Mouse (Mus musculus) hindbrain, embryonic 11.5 days (tissue): ENCODE results near the gene Ace. TPM values are rescaled to one million over a fixed set of nuclear protein-coding genes. Genes with fewer than 3 reads are reported as not detected.

Source experiments
- ATAC-seq: fragments of 200-750 bp; cut with Nextera tagmentation; 2 replicates; pipeline ENCODE4 v1.8.0; 2017; ENCODE audit warnings: mild to moderate bottlenecking, moderate TSS enrichment, moderate library complexity; ENCODE audit not compliant: low FRiP score
- DNase-seq: peaks from one replicate; pipeline ENCODE4 v3.0.0-alpha.2; 2015; ENCODE audit warnings: low spot score
- H3K27ac ChIP-seq: fragments of 300-500 bp; sonication (generic); 2 replicates; pipeline ENCODE4 v1.5.1; 2014; ENCODE audit warnings: mild to moderate bottlenecking, low read depth, low read length
- H3K27me3 ChIP-seq: fragments of 300-500 bp; sonication (generic); 2 replicates; pipeline ENCODE4 v1.6.1; 2014; ENCODE audit warnings: mild to moderate bottlenecking, low read length, moderate library complexity, mixed read lengths; ENCODE audit not compliant: control insufficient read depth, insufficient read depth
- H3K36me3 ChIP-seq: fragments of 300-500 bp; sonication (generic); 2 replicates; pipeline ENCODE4 v1.6.1; 2014; ENCODE audit warnings: mild to moderate bottlenecking, low read length, moderate library complexity, mixed read lengths; ENCODE audit not compliant: control insufficient read depth, insufficient read depth
- H3K4me1 ChIP-seq: fragments of 300-500 bp; sonication (generic); replicated peaks from 2 replicates; pipeline ENCODE4 v1.6.1; 2014; ENCODE audit warnings: low read length, mixed read lengths; ENCODE audit not compliant: control insufficient read depth, insufficient read depth
- H3K4me2 ChIP-seq: fragments of 300-500 bp; sonication (generic); replicated peaks from 2 replicates; pipeline ENCODE4 v1.6.1; 2014; ENCODE audit warnings: mild to moderate bottlenecking, low read depth, low read length
- H3K4me3 ChIP-seq: fragments of 300-500 bp; sonication (generic); 2 replicates; pipeline ENCODE4 v1.5.1; 2014; ENCODE audit warnings: low read depth, low read length
- H3K9ac ChIP-seq: fragments of 300-500 bp; sonication (generic); 2 replicates; pipeline ENCODE4 v1.6.1; 2014; ENCODE audit warnings: low read depth, low read length
- H3K9me3 ChIP-seq: fragments of 300-500 bp; sonication (generic); 2 replicates; pipeline ENCODE4 v1.6.1; 2016; ENCODE audit warnings: low read length; ENCODE audit not compliant: control insufficient read depth
- WGBS: fragments of 180-500 bp; shearing (Covaris S2); extraction: QIAGEN DNeasy Blood & Tissue Kit; methylation state at CpG from one replicate; pipeline ENCODE4 v1.1.7; 2014; 5-methylcytosine and 5-hydroxymethylcytosine counted together
- polyA plus RNA-seq: library from polyadenylated mRNA; unstranded; fragments of >200 nt; fragmentation: Nextera tagmentation; extraction: Ambion mirVana; gene quantifications from 2 replicates; pipeline ENCODE4 v1.2.1, GENCODE M21; 2014

The Ace gene
- polyA plus RNA-seq, 1 experiment from 2014 or later = 0.46 TPM

- ATAC-seq (no peak), DNase-seq (no peak)
- H3K27me3 ChIP-seq = peaks cover 25% of the 10 kb centered on the region
- H3K9ac ChIP-seq = no peak overlapping the region
- no peaks in the 10 kb centered on the region for H3K36me3 ChIP-seq
- peaks cover 6% of the 10 kb centered on the region for H3K4me1 ChIP-seq
- no peak overlapping the region for H3K4me3 ChIP-seq
- no peak overlapping the region for H3K4me2 ChIP-seq
- 79% methylated on average over 1 of the region's 1 CpGs for WGBS
- H3K9me3 ChIP-seq = no peaks in the 10 kb centered on the region
- no peak overlapping the region for H3K27ac ChIP-seq
Observed at GRCm38 (mm10) chr11:105969516-105969915, 1.8 kb downstream of the Ace start.

GRCm38 (mm10) chr11:105974593-105974992 lies 6.8 kb downstream of the Ace start:
- no peaks in the 10 kb centered on the region for H3K4me1 ChIP-seq
- ATAC-seq (no peak), DNase-seq (no peak)
- no peaks in the 10 kb centered on the region for H3K9me3 ChIP-seq
- no peak overlapping the region for H3K27ac ChIP-seq
- H3K4me2 ChIP-seq = no peak overlapping the region
- 94% methylated on average over 6 of the region's 6 CpGs for WGBS
- no peak overlapping the region for H3K4me3 ChIP-seq
- no peaks in the 10 kb centered on the region for H3K36me3 ChIP-seq
- peaks cover 1% of the 10 kb centered on the region; the same call in 1 of the 2 replicates for H3K27me3 ChIP-seq
- H3K9ac ChIP-seq = no peak overlapping the region

DNA sequence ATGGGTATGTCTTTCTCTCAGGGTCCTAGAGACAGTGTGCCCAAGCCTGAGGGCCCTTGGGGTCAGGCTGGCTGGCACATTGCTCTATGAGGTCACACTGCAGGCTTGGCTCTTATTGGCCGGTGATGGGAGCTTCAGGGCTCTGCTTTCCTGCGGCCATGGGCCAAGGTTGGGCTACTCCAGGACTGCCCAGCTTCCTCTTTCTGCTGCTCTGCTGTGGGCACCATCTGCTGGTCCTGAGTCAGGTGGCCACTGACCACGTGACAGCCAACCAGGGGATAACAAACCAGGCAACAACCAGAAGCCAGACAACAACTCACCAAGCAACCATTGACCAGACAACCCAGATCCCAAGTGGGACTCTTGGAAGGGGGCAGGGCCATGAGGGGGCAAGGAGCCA lies 7.3 kb downstream of the Ace start:
- no peak for ATAC-seq
- DNase-seq = no peak
- Histone ChIP-seq H3K9ac (no peak overlapping the region), H3K9me3 (no peaks in the 10 kb centered on the region), H3K36me3 (no peaks in the 10 kb centered on the region), H3K4me2 (no peak overlapping the region), H3K27me3 (no peaks in the 10 kb centered on the region), H3K27ac (no peak overlapping the region), H3K4me1 (no peaks in the 10 kb centered on the region), H3K4me3 (no peak overlapping the region)
- 83% methylated on average over 3 of the region's 3 CpGs for WGBS

DNA sequence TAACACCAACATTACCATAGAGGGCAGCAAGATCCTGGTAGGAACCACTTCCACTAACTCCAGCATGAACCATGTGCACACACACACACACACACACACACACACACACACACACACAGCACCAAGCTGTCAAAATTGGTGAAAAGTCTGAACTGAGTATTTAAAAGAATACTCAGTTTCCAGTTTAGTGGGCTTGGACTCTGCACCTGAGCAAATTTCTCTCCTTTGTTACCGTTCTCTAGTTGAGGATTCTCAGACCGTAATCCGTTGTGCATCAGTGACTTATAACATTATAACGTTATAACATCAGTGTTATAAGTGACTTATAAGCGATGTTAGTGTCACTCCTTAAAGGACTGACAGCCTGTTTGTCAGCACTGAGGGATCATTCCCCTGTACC lies 7.9 kb downstream of the Ace start:
- WGBS = 93% methylated on average over 5 of the region's 5 CpGs
- no peak for ATAC-seq

GRCm38 (mm10) chr11:105978232-105978631 lies 10.5 kb downstream of the Ace start:
- 79% methylated on average over 2 of the region's 2 CpGs for WGBS
- DNase-seq (no peak), ATAC-seq (no peak)
- H3K9ac ChIP-seq = no peak overlapping the region
- H3K4me1 ChIP-seq = no peaks in the 10 kb centered on the region
- H3K4me2 ChIP-seq = no peak overlapping the region
- no peak overlapping the region for H3K27ac ChIP-seq
- no peaks in the 10 kb centered on the region for H3K36me3 ChIP-seq
- no peaks in the 10 kb centered on the region for H3K27me3 ChIP-seq
- no peak overlapping the region for H3K4me3 ChIP-seq
- H3K9me3 ChIP-seq = no peaks in the 10 kb centered on the region

More for the DNA sequence above, 7.9 kb downstream of the Ace start:
- H3K9ac ChIP-seq = no peak overlapping the region
- no peak overlapping the region for H3K27ac ChIP-seq
- H3K27me3 ChIP-seq = no peaks in the 10 kb centered on the region
- no peaks in the 10 kb centered on the region for H3K4me1 ChIP-seq
- H3K4me3 ChIP-seq = no peak overlapping the region
- H3K36me3 ChIP-seq = no peaks in the 10 kb centered on the region
- H3K9me3 ChIP-seq = no peaks in the 10 kb centered on the region
- no peak overlapping the region for H3K4me2 ChIP-seq
- no peak for DNase-seq

- 77% methylated on average over 5 of the region's 5 CpGs for WGBS
- Histone ChIP-seq H3K9ac (no peak overlapping the region), H3K4me2 (no peak overlapping the region), H3K4me1 (no peaks in the 10 kb centered on the region), H3K36me3 (no peaks in the 10 kb centered on the region), H3K27ac (no peak overlapping the region), H3K27me3 (no peaks in the 10 kb centered on the region), H3K9me3 (no peaks in the 10 kb centered on the region), H3K4me3 (no peak overlapping the region)
- ATAC-seq (no peak), DNase-seq (no peak)
Observed at GRCm38 (mm10) chr11:105978634-105979033, 10.9 kb downstream of the Ace start.

- Histone ChIP-seq H3K4me1 (no peaks in the 10 kb centered on the region), H3K9me3 (no peaks in the 10 kb centered on the region), H3K27me3 (no peaks in the 10 kb centered on the region), H3K4me3 (no peak overlapping the region), H3K36me3 (no peaks in the 10 kb centered on the region), H3K9ac (no peak overlapping the region), H3K27ac (no peak overlapping the region), H3K4me2 (no peak overlapping the region)
- no peak for DNase-seq
- no peak for ATAC-seq
- 68% methylated on average over 4 of the region's 4 CpGs for WGBS
Observed at GRCm38 (mm10) chr11:105984452-105984851, 16.7 kb downstream of the Ace start.

- H3K4me3 ChIP-seq = no peak overlapping the region
- DNase-seq (no peak), ATAC-seq (no peak)
- no peak overlapping the region for H3K9ac ChIP-seq
- H3K36me3 ChIP-seq = no peaks in the 10 kb centered on the region
- H3K9me3 ChIP-seq = no peaks in the 10 kb centered on the region
- H3K4me1 ChIP-seq = no peaks in the 10 kb centered on the region
- H3K4me2 ChIP-seq = no peak overlapping the region
- H3K27me3 ChIP-seq = no peaks in the 10 kb centered on the region
- whole genome bisulfite sequencing = 82% methylated on average over 6 of the region's 6 CpGs
- no peak overlapping the region for H3K27ac ChIP-seq
Observed at GRCm38 (mm10) chr11:105987446-105987845, 19.7 kb downstream of the Ace start.

GRCm38 (mm10) chr11:105989446-105989845 lies 21.7 kb downstream of the Ace start:
- H3K9ac ChIP-seq = no peak overlapping the region
- WGBS = 81% methylated on average over 6 of the region's 6 CpGs
- no peak for ATAC-seq

More at GRCm38 (mm10) chr11:105989446-105989845, 21.7 kb downstream of the Ace start:
- no peak overlapping the region for H3K4me2 ChIP-seq
- DNase-seq = no peak
- H3K36me3 ChIP-seq = no peaks in the 10 kb centered on the region
- no peak overlapping the region for H3K27ac ChIP-seq
- H3K4me1 ChIP-seq = no peaks in the 10 kb centered on the region
- H3K4me3 ChIP-seq = no peak overlapping the region
- no peaks in the 10 kb centered on the region for H3K27me3 ChIP-seq
- no peaks in the 10 kb centered on the region for H3K9me3 ChIP-seq
